Mouse (Mus musculus) heart, postnatal 4 days (tissue): Measurements from ENCODE around the gene Gid4. TPM values are rescaled to one million over a fixed set of nuclear protein-coding genes. Genes with fewer than 3 reads are reported as not detected.
"Not testable (repeated sequence)": the region's sequence is repeated elsewhere in the genome, so short reads cannot be mapped to it uniquely, and the experiment has no call there.

Source experiments
- DNase-seq: peaks from one replicate; pipeline ENCODE4 v3.0.0; 2021
- total RNA-seq, 2 experiments: library from RNA; stranded (reverse); gene quantifications; 2 replicates each; pipeline ENCODE4 v1.2.3; 2021

Gid4 gene
- total RNA-seq, 2 experiments from 2014 or later, result 23.9 to 25.6 TPM

DNA sequence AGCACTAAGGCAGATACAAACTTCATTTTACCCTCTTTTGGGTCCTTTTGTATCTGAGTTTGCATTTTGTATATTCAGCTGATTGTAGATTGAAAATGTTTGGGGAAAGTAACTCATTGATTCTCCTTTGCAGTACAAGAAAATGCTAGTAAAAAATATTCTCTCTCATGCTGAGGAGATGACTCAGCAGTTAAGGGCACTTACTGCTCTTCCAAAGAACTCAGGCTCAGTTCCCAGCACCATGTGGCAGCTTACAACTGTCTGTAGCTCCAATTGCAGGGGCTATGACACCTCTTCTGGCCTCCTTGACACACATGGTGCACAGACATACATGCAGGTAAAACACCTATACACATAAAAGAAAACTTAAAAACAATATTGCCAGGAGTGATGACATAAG, 16.6 kb downstream of the Gid4 start:
- DNase-seq, result no peak

DNA sequence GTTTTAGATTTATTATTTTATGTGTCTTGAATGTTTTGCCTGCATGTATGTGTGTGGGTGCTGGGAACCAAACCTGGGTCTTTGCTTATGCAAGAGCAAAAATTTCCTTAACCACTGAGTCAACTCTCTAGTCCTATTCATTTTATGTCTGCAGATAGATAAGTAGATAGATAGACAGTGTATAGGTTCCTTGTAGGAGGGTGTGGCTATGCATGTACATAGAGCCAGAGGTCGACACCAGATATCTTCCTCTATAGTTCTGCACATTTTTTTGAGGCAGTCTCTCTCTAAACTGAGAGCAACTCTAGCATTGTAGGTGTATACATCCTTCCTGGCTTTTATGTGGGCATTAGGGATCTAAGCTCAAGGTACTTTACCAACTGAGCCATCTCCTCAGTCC, 18.2 kb downstream of the Gid4 start:
- DNase-seq, result no peak

DNA sequence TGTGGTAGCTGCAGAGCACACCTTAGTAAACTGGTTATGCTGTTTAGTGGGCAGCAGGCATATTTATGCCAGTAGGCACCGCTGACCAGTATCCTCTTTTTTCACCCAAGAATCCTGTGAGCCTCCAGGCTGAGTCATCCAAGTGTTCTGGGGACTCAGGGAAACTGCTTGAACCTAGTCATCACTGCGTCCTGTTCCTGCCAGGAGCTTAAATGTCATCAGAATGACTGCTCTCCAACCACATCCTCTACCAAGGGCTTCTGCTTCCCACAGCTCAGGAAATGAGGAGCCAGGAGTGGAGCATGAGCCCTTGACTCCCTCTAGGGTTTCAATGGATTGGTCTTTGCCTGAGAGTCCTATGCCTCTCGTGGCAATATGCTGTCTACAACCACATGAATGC, 19.7 kb downstream of the Gid4 start:
- DNase-seq, result no peak

DNA sequence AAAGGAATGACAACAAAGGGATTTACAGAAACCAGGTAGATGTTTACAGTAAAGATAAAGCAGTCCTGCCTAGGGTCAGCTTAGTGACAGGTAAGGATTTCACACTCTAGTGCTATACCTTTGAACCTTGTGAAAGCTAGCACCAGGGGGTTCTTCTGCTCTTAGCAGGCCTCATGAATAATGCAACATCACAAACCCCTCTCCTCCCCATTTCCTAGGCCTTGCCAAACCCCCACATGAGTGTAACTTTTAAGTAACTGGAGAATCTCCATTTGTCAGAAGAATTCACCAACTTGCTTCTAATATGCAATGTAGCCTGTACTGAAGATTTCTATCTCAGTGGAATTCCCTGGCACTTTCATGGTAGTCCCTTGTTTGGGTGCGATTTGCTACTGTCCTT, 22.7 kb downstream of the Gid4 start:
- not testable (repeated sequence) for DNase-seq

DNA sequence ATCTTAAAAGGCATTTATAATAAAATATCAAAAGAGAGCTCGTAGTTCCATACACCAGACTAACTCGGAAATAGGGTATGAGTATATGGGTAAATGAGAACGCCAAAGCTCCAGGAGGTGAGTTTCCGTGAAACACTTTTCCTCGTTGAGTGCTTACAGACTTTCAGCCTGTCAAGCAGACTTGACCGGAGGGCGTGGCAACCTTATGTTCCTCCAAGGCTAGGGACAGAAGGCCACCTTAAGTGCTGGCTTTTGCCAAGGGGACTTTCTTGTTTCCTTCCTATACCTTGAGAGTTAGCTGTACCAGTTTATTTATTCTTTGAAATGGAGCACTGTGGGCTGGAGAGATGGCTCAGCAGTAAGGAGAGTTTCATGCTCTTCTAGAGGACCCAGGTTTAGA, 23.2 kb downstream of the Gid4 start:
- no peak for DNase-seq

DNA sequence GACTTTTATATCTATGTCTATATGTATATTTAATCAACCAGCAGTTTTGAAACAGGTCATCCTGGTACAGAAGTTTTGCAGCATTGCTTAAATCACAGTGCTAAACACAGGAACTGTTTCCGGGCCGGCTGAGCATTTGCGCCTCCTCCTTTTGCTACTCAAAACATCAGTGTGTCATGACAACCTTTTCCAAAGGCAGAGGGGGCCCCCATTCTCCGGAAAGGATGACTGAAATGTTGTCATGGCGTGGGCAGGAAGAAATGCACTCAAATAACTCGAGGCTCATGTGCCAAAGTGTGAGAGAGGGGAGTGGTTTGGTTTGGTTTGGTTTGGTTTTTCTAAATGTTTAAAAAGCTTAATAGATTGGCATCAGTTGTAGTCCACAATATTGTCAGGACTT, 26.0 kb downstream of the Gid4 start:
- DNase-seq, result no peak

DNA sequence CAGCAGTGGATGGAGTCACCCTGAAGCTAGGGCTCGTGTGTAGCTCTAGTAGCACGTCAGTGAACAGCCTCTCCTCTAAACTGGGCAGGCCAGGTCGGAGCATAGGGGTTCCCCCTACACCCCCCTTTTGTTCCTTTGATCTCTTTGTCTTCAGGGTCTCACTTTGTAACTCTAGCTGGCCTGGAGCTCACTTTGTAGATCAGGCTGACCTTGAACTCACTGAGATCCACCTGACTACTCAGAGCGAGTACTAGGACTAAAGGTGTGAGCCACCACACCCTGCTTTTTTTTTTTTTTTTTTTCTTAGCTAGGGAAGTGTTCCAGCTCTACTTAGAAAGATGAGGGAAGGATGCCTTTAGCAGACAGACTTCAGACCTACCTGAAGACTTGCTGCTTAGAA, 27.1 kb downstream of the Gid4 start:
- no peak for DNase-seq

DNA sequence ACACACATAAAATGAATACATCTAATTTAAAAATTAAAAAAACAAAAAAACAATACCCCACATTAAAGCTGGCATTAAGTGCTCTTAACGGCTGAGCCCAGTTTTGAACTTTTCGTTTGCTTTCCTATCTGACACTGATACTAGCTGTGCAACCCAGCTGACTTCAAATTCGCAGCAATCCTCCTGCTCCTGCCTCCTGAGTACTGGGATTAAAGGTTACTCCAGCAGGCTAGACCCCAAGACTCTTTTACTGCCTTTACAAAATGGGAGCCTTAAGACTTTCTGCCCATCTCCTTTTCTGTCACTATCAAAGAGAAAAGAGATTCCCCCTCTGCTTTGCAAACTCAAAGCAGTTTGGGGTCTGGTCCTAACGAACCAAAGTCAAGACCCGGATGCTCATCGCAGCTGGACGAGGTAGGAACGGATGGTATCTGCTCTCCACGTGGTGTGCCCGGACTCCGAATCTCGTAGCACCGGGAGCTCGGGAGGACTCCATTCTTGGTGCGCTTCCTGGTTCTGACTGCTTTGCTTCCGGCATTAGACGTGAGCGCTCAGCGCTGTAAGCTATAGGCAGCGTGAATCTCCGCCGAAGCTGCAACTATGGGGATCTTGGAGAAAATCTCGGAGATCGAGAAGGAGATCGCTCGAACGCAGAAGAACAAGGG, 37.3 kb downstream of the Gid4 start, which contains the start of gene Drg2:
Gene Drg2 (plus strand): TSS at position 512 of the 665 bp plus-strand sequence.
- DNase-seq, result peak; percentile 95

DNA sequence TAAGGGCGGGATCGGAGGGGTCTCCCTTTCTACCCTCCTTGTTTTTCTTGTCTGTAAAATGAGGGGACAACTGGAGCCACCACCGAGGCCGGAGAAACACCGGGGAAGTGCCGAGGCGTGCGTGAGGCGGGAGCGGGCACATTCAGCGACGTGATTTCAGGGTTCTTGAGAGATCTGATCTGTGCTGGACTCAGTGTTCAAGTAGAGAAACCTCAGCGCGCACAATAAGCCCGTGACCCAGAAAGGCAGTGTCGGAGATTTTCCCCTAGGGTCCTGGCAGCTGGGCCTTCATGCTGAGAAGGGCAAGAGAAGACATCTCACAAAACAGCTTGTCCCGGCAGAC, 37.8 kb downstream of the Gid4 start:
- DNase-seq, result no peak

DNA sequence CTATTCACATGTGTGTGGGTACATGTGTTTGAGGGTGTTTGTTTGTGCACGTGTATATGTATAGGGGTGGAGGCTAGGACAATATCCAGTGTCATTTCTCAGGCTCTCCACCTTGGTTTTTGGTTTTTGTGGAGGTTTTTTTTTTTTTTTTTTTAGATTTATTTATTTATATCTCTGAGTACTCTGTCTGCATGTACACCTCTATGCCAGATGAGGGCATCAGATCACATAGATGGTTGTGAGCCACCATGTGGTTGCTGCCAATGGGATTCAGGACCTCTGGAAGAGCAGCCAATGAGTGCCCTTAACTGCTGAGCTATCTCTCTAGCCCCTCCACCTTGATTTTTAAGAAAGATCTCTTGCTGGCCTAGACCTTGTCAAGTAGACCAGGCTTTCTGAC, 41.0 kb downstream of the Gid4 start:
- no peak for DNase-seq

DNA sequence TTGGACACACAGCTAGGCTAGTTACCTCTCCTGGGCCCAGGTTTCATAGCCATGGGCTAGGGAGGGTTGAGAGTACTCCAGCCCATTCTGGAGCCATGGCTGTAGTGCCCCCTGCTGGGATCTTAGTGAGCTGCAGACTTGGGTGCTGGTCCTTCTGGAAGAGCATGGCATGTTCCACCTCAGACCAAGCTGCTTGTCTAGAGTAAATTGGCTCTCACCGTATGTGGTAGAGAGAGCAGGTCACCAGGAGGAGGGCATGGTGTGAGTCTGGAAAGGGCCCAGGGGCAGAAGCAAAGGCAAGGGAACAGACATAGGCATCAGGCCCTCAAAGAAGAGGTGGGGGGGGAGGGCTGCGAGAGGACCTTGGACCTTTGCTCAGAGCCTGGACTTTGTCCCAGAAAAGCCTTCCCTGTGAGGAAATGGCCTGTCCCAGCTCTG, 49.0 kb downstream of the Gid4 start:
- peak; percentile 41 for DNase-seq

DNA sequence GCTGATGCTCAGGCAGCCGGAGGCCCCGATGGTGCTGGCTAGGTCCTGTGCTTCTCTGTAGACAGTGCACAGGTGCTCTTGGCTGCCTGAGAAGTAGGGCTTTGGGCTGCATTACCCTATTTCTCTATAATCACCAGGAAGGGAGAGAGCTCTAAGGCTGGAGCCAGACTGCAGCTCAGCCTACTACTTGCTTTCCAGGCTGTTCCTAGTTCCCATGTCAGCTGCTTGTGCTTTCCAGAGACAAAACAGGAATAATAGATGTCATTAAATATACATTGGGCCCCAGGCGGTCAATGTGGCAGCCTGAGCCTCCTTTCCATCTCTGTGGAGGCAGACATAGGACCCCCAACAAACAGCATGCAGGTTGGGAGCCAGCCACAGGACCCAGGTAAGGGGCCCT, 52.1 kb downstream of the Gid4 start, which contains the start of gene Myo15:
Gene Myo15 (plus strand): TSS at position 301 of the 400 bp plus-strand sequence.
- DNase-seq, result no peak

DNA sequence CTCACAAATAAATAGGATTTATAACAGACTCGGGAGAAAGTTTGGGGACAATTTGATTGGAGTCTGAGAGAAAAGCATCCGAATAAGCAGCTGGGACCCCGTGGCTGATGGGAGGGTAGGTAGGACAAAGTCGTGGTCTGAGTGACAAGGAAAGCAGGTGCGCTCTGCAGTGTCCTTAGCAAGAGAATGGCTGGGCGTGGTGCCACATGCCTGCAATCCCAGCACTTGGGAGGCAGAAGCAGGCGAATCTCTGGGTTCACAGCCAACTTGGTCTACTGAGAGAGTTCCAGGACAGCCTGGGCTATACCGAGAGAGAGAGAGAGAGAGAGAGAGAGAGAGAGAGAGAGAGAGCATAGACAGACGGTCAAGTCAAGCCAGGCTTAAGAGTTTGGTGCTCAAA, 53.8 kb downstream of the Gid4 start:
- DNase-seq, result no peak

DNA sequence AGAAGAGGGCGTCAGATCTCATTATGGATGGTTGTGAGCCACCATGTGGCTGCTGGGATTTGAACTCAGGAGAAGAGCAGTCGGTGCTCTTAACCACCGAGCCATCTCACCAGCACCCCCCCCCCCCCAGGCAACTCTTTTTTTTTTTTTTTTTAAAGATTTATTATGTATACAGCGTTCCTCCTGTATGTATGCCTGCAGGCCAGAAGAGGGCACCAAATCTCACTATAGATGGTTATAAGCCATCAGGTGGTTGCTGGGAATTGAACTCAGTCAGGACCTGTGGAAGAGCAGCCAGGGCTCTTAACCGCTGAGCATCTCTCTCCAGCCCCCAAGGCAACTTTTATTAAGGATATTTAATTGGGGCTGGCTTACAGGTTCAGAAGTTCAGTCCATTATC, 57.6 kb downstream of the Gid4 start:
- no peak for DNase-seq

DNA sequence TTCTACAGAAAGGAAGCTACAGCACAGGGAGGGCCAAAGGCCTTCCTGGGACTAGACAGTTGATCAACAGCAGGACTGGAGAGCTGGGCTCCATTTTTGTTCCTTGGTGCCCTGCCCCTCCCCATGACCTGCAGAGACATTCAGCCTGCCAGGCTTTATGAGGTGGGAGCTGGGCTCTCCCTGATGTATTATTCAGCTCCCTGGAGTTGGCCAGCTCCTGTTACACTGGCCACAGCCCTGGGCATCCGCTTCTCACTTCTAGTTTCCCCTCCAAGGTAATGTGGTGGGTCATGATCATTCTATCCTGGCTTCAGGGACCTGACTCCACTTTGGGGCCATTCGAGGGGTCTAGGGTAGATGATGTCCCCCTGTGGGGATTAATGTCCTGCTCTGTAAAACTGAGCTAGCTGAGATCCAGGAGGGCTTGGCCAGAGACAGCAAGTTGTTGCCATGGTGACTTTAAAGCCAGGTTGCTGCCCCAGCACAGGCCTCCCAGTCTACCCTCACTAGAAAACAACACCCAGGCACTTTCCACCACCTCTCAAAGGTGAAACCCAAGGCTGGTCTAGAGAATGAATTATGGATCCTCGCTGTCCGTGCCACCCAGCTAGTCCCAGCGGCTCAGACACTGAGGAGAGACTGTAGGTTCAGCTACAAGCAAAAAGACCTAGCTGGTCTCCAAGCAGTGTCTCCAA, 58.9 kb downstream of the Gid4 start:
- DNase-seq, result no peak

DNA sequence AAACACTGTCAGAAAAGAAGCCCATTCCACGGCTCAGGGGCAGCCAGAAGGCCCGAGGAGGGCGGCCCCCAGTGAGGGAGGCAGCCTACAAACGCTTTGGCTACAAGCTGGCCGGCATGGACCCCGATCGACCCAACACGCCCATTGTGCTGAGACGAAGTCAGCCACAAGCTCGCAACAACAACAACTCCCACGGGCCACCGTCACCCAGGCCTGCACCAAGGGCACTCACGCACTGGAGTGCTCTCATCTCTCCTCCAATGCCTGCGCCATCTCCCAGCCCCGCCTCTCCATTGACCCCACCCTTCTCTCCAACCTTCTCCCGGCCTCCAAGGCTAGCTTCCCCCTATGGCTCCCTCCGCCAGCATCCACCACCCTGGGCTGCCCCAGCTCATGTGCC, 61.2 kb downstream of the Gid4 start:
- peak; percentile 23 for DNase-seq

DNA sequence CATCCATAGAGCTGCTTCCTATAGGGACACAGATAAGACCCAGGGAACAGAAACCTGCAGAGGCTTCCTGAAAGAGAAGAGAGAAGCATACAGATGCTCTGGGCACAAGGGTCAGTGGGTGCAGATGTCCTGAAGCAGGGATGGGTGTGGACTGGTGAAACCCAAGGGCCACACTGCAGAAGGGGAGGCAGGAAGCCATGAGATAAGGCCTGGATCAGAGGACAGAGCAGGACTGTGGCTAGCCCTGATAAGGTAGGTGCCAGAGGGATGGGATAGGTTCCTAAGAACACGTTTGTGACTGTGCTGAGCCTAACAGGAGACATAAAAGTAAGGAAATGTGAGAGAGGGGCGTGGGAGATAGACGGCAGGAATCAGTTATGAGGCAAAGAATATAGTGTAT, 69.3 kb downstream of the Gid4 start:
- DNase-seq, result no peak

DNA sequence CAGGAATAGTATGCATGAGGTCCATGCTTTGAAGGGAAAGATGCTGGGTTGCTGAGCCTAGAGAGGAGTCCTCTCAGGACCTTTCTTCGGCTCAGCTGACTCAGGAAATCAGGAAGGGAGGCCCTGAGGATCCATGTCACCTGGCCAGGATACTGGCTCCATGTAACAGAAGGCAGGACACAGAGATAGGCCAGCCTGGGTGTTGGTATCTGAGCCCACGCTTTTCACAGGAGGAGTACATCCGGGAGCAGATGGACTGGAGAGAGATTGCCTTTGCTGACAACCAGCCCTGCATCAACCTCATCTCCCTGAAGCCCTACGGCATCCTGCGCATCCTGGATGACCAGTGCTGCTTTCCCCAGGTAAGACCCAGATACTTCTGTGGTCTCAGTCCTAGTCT, 75.8 kb downstream of the Gid4 start:
- no peak for DNase-seq

DNA sequence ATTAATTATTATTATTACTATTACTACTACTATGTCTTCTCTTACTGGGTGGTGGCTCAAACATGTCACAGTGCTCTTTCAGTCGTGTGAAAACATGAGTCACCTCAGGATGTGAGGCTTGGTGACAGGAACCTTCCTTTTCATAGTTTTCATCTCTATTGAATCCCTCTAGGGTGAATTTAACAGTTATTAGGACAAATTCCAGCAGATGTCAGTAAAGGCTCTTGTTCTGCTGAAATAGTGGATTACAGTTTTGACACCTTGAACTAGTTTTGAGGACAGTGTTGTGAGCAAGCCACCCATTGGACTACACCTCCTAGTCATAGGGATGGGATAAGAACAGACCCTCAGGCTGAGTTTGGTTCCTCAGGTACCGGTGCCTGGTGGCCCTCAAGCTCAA, 78.7 kb downstream of the Gid4 start:
- DNase-seq, result no peak

Other genes starting within 250 kb of the Gid4 start
- gene Srebf1, start 194.6 kb upstream of the Gid4 start, total RNA-seq, result 10 to 100 TPM; 35.8 to 50.8 TPM
- 10 to 100 TPM; 83.2 to 85.0 TPM for gene Tom1l2, start 64.2 kb upstream of the Gid4 start, total RNA-seq
- 1 to 10 TPM; 1.8 to 2.4 TPM for gene Drc3, start 63.8 kb upstream of the Gid4 start, total RNA-seq
- gene Atpaf2, start 1.3 kb downstream of the Gid4 start, total RNA-seq, result 10 to 100 TPM; 48.5 to 50.1 TPM
- gene Drg2, start 37.4 kb downstream of the Gid4 start, total RNA-seq, result 10 to 100 TPM; 42.7 to 44.0 TPM
- under 1 TPM in 1 of 2 experiments, not detected in 1; 0.14 TPM for gene Myo15, start 52.2 kb downstream of the Gid4 start, total RNA-seq
- gene Alkbh5, start 119.2 kb downstream of the Gid4 start, total RNA-seq, result 10 to 100 TPM; 69.1 to 71.9 TPM